Mouse (Mus musculus) thymus, postnatal 10 days (tissue): Measurements from ENCODE around the gene Igsf21.
A peak's percentile ranks its signal among the peaks of the same experiment; 100 is the strongest.

Source experiments
- DNase-seq, 2 experiments: peaks; one replicate each; pipeline ENCODE4 v3.0.0; 2021; ENCODE audit warnings: low spot score in 2 of 2

Igsf21 gene

DNA sequence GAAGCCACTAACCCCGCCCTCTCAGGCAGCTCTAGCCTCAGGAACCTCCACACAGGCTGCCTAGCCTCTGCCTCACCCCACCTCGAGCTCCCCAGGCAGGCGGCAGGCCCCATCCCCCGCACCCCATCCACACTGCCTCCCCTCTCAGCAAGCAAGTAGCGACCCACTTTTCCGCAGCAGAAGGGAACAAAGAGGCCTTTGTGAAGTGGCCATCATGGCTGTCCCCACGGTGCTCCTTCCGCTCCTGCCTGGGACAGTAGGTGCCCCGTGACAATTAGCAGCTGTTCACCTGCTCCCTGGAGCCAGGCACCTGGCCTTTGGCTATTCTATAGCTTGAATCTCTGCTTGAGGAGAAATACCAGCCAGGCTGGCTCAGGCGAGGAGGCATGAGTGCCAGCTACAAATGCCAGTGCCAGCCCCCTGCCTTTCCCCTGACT, 9.3 kb downstream of the Igsf21 start:
- no peak for DNase-seq

- no peak for DNase-seq
Measured at GRCm38 (mm10) chr4:140235361-140236153, 11.0 kb downstream of the Igsf21 start.

DNA sequence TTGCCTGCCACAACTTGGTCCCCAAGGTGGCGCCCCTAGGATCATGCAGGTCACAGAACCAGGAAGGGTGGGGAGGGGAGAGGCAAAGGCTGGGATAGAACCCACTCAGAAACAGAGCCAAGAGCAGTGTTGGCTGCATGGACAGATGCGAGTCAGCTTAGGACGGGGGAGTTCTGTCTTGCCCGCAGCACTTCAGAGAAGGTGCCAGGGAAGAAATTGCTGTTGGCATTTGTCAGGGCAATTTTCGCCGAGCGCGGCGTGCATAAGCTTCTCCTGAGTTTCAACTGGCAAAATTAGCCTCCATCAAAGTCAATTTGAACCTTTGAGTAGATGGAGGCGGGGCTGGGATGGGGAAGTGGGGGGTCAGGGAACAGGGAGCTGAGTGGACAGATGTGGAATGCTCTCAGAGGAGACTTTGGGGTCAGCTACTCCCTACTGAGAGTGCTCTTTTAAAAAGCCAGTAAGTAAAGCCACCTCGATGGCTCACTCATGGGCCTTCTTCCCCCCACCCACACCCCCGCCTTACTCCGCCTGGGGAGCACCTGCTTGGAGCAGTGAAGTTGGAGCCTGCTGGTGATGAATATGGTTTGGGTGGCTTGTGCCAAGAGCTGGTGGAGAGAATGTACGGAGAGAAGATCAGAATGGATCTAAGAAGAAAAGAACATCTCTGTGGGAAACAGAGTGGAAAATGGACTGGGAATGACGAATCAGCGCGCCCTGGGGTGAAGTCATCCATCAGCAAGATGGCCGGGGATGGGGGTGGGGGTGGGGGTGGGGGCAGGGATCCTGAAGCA, 12.0 kb downstream of the Igsf21 start:
- DNase-seq: no peak

DNA sequence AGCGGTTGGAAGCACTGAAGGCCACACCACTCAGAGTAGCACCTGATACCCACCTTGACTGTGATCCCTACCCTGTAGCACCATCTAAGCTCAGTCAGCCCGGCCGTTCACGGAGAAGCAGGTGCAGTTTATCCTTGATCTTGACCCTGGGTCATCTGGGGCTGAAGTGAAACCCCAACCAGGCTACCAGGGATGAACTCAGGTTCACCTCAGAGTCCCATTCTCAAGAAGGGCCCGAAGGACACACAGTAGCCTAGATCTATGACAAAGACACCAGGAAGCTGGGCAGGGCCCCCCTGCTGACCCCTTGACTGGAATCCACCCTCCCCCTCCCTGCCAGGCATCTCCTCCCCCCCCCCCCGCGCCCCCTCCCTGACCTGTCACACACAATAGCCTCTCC, 18.7 kb downstream of the Igsf21 start:
- no peak for DNase-seq

DNA sequence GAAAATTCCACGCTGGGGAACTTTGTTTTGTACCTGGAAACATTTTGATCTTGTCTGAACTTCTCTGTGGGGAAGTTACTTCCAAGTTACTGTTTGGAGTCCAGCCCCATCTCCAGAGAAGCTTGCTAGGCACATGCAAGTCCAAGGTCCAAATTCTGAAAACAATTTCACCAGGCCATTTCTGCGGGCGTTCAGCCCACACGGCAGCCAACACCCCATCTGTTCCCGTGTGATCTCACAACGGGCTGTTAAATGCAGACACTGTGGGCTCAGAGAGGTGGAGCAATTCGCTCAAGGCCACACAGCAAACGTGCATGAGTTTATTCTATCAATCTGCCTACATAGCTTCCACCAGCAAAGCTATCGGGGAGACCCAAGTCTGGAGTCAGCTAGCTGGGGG, 21.4 kb downstream of the Igsf21 start:
- no peak for DNase-seq

DNA sequence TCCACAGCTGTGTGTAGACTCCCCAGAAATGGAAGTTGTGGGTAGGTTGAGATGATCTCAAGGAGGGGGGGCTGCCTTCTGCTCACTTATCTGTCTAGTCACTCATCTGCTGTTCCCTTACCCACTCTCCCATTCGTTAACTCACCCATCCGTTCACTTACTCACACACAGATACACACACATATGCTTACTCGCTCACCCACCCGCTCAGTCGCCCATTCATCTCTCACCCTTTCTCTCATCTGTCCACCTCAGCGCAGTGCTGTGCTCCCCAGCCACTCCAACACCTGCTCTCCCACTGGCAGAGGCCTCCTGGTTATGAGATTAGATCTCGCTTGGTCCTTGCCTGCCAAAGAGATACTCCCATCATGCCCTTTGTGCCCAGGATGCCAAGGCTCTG, 22.1 kb downstream of the Igsf21 start:
- DNase-seq: no peak

- DNase-seq: no peak
Measured at GRCm38 (mm10) chr4:140223067-140223466, 23.5 kb downstream of the Igsf21 start.

- no peak for DNase-seq
Measured at GRCm38 (mm10) chr4:140220326-140221093, 26.1 kb downstream of the Igsf21 start.

DNA sequence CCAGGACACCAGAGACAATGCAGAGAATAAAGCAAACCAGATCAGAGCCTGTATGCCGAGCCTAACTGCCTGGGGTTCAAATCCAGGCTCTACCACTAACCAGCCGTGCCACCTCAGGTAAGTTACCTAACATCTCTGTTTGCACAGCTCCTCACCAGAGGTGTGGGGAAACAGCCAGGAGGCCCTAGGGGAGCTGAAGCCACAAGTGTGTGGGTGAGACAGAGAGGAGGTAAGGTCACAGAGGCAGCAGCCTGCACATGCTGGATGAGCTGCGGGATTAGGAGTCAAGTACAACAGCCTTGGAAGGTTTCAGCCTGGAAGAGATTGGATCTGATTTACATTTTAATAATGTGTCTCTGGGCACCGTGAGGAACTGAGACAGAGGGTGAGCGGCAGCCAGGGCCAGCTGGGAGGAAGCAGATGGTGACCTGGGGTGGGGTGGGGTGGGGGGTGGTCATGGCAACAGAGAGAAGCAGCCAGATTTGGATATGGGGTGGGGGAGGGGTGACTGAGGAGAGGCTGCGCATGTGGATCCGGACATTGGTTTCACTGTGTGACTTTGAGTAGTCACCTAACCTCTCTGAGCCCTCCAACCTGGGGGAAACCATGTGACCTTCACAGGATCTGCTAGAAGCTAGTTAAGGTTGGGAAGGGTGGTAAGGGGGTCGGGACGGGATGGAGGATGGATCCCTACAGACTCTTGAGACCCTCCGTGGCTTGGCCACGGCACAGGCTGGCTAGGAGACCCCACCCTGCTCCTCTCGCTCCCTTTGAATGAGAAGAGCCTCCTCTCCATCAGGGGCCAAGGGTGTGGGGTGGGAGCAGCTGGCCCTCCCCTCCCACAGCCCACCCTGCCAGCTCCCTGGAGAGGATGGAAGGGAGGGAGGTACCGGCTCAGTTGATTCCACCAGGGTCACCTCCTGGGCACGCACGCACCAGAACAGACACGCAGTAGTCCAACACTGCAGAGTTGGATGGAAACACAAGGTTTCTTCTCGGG, 27.4 kb downstream of the Igsf21 start:
- no peak for DNase-seq

DNA sequence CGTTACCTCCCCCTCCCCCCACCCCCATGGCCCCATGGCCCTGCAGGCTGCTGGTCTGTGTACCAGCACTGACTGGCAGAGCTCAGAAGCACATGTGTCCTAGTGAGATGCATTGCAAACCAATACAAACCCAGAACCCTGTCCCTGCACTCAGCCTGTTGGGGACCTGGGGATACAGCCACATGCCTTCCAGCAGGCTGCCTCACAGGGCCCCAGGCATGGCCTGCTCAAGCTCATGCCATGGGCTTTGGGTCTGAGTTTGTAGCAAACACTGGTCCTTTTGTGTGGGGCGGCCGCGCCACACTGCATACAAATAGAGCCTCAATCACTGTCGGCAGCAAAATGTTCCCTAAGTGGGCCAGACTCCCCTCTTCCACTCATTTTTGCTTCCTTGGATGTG, 28.2 kb downstream of the Igsf21 start:
- no peak for DNase-seq

DNA sequence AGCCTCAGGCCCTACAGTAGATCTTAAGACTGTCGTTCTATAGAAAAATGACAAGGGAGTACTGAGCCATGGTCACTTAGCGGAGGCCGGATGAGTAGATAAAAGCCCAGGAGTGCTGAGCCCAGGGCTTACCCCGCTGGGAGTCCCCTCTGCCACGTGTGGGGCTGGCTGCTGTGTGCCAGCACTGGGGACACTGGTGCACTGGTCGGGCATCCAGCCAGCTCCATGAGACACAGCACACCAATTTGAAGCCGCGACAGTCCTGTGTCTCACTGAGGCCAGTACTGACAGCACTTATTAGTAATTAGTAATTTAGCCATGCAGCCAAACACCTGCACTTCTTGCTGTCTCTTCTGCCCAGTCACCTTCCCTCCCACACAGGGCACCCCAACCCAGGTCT, 28.6 kb downstream of the Igsf21 start:
- DNase-seq: no peak

DNA sequence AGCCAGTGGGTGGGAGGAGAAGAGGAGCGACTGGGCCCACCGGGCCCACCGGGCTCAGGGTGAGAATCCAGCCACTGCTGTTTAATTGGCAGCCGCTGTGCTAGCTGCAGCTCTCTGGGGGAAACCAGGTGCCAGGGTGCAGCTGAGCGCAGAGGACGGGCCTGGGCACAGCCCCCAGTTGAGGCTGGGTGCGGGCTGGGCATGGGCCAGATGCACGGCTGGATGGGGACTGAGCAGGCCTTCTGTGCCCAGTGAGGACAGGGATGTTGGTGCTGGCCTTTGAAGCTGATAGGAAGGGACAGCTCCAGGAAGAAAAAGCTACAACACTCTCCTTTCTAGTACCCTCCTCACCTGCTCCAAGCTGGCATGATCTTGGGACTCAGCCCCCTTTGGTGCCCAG, 30.5 kb downstream of the Igsf21 start:
- DNase-seq: peak; percentile 31 to 41

DNA sequence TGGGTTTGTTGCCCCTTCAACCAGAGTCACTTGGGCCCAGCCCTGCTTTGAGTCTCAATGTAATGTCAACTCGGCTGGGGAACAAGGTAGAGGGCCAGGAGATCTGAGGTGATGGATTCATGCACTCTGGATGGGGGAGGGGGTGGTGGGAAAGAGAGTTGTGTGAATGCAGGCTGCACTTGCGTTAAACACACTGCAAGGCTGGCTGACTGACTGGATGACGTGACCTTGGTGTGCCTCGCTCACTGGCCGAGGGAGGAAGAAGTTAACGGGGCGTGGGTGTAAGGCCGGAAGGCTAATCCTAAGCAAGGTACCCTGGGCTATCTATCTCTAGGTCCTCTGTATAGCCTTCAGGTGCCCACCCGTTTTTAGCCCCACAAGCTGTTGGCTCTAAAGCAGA, 31.4 kb downstream of the Igsf21 start:
- peak; percentile 27 to 37 for DNase-seq

- no peak for DNase-seq
Measured at GRCm38 (mm10) chr4:140214406-140214805, 32.2 kb downstream of the Igsf21 start.

- no peak for DNase-seq
Measured at GRCm38 (mm10) chr4:140210129-140210890, 36.3 kb downstream of the Igsf21 start.

DNA sequence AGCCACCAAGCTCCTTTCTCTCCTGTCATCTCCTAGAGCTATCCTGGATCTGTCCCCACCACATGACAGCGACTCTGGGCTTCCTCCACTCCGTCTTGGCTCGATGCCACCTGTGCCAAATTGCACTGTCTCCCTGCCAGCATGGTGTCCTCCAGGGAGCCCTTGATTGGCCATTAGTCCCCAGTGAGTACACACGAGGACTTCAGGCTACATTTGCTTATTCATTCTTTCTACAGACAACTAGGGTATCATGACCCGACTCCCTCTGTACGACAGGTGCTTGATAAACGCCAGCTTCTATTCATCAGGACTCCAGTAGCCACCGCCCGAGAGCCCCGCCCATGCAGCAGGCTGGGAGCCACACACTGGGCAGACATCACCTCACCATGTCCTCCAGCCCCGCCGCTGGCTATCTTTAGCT, 40.8 kb downstream of the Igsf21 start:
- no peak for DNase-seq

GRCm38 (mm10) chr4:140204775-140205174, 41.8 kb downstream of the Igsf21 start:
- DNase-seq: no peak

GRCm38 (mm10) chr4:140203696-140204272, 42.8 kb downstream of the Igsf21 start:
- DNase-seq: no peak

GRCm38 (mm10) chr4:140202196-140202595, 44.4 kb downstream of the Igsf21 start:
- no peak for DNase-seq

DNA sequence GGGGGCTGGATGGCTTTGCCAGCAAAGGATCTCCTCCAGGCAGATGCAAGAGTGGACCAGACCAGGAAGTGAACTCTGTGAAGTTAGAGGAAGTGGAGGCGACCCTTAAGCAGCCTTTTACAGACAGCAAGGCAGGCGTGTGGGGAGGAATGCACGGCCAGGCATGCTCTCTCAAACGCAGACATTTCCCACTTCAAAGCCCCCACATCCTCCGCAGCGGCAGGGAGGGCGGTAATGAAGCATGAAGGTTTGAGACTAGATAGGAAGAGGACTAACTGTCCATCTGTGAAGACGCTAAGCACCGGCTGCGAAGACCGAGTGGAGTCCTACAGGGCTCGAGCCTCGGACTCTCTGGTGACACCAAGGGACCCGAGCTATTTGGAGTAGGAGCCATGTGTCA, 46.3 kb downstream of the Igsf21 start:
- peak; percentile 44 to 56 for DNase-seq
